ENCODE assay signal across 8 mouse cellular contexts in genomic region chr11:97415330-97415711, GRCm38 (mm10). TPM values are rescaled to one million over a fixed set of nuclear protein-coding genes. Genes with fewer than 3 reads are reported as not detected.
A peak's percentile ranks its signal among the peaks of the same experiment; 100 is the strongest.
DNase-seq lines count a peak whose midpoint lies in the region; ATAC-seq and TF ChIP-seq lines count a peak whose summit lies in the region.

TSS of gene Arhgap23 (plus strand) at chr11:97415533.

- H3K4me2 ChIP-seq in midbrain, postnatal 0 days (ENCODE audit: low read depth, low read length, poor library complexity, severe bottlenecking): peak within 1 kb of the TSS; percentile 52

- no peak for TF ChIP-seq CTCF in midbrain, postnatal 0 days (IDR thresholded peaks at IDR 0.05)

- peaks cover 17% of the 10 kb centered on the region for H3K4me1 ChIP-seq in brown adipose tissue, adult 24 weeks (ENCODE audit: control insufficient read depth, insufficient read depth, insufficient read length, low read length)
- H3K4me1 ChIP-seq in midbrain, postnatal 0 days (ENCODE audit: insufficient read depth, low read length): peaks cover 3% of the 10 kb centered on the region; the same call in 1 of the 2 replicates

- peak within 1 kb of the TSS; percentile 69 for H3K27ac ChIP-seq in brown adipose tissue, adult 24 weeks (replicated peaks; ENCODE audit: low read depth, low read length)
- no peak within 1 kb of the TSS for H3K27ac ChIP-seq in midbrain, postnatal 0 days (ENCODE audit: low read depth, low read length)

- peak within 1 kb of the TSS; percentile 44 for H3K9ac ChIP-seq in midbrain, postnatal 0 days (replicated peaks; ENCODE audit: low read length, poor library complexity, severe bottlenecking)

- DNase-seq in left cerebral cortex, adult 18-20 months (ENCODE audit: low spot score in 2 of 2): no peak
- DNase-seq in left cerebral cortex, adult 11 months (ENCODE audit: low spot score): no peak
- DNase-seq in gastrocnemius, postnatal 25 days: peak; percentile 75
- peak; percentile 50 for DNase-seq in induced T-regulatory cell, adult 2 months (ENCODE audit: low read depth)
- peak; percentile 88 for DNase-seq in liver
- no peak for DNase-seq in midbrain, postnatal 0 days (ENCODE audit: low spot score)
- DNase-seq in yolk sac, embryonic 10.5 days (ENCODE audit: low spot score): peak; percentile 78

- 6% methylated on average over 27 of the region's 29 CpGs for WGBS in midbrain, postnatal 0 days

- 0 out of 2 replicates have a peak, but pooled peaks cover 5% of the 10 kb centered on the region for H3K36me3 ChIP-seq in midbrain, postnatal 0 days (ENCODE audit: insufficient read depth, low read length)

- no peaks in the 10 kb centered on the region for H3K9me3 ChIP-seq in midbrain, postnatal 0 days (ENCODE audit: low read length)

- peak within 1 kb of the TSS; percentile 88 for H3K4me3 ChIP-seq in brown adipose tissue, adult 24 weeks (ENCODE audit: insufficient read depth, low read depth, low read length)
- peak within 1 kb of the TSS; percentile 35 for H3K4me3 ChIP-seq in midbrain, postnatal 0 days (ENCODE audit: low read depth, low read length)

- H3K27me3 ChIP-seq in midbrain, postnatal 0 days (ENCODE audit: insufficient read depth, low read length): no peaks in the 10 kb centered on the region

- ATAC-seq in midbrain, postnatal 0 days (ENCODE audit: low FRiP score): peak; percentile 61; the same call in 1 of the 2 replicates

RNA-seq across cellular contexts. Expression of gene Arhgap23, which starts in this region (rescaled TPM):
- total RNA-seq in left cerebral cortex, adult 18-20 months (2021): 10 to 100 TPM; 66.5 to 75.0 TPM
- polyA plus RNA-seq in brown adipose tissue, adult 24 weeks (2012; ENCODE audit: insufficient read depth, insufficient read length, missing spikeins): 5.5 and 6.7 TPM in 2 replicates
- total RNA-seq in gastrocnemius, postnatal 25 days (2021): 1 to 10 TPM; 6.5 to 7.1 TPM
- 80.2 and 80.9 TPM in 2 replicates for total RNA-seq in midbrain, postnatal 0 days (2014; rRNA removed)
- 9.2 and 9.6 TPM in 2 replicates for polyA plus RNA-seq in midbrain, postnatal 0 days (2015; fragmentation: Nextera tagmentation; extraction: Ambion mirVana)

Comparison
In these comparisons a context has a peak if more than half of its experiments do, and no peak if none do; other contexts are left out.
1. RNA of gene Arhgap23 (total RNA-seq): 80.2 to 80.9 TPM in midbrain, postnatal 0 days and 66.5 to 75.0 TPM in left cerebral cortex, adult 18-20 months; 6.5 to 7.1 TPM in gastrocnemius, postnatal 25 days; every median in the first group is over 4 times any median in the second.
2. DNase-seq: peak in gastrocnemius, postnatal 25 days (single experiment), induced T-regulatory cell, adult 2 months (single experiment), liver (single experiment) and yolk sac, embryonic 10.5 days (single experiment); none in left cerebral cortex, adult 18-20 months (0 of 2), left cerebral cortex, adult 11 months (single experiment) and midbrain, postnatal 0 days (single experiment).